Mouse (Mus musculus) olfactory bulb, adult 2 months (tissue): Measurements from ENCODE around the gene Hecw2.

Source experiments
- CTCF ChIP-seq: fragments of 200-500 bp; IDR thresholded peaks from 2 replicates; pipeline ENCODE4 v1.5.1; 2012; ENCODE audit warnings: low read depth, mild to moderate bottlenecking, low read length, moderate library complexity; ENCODE audit not compliant: insufficient read depth
- POLR2A ChIP-seq: fragments of 200-500 bp; IDR thresholded peaks from 2 replicates; pipeline ENCODE4 v1.6.1; 2012; ENCODE audit warnings: mild to moderate bottlenecking, low read depth, low read length, moderate library complexity; ENCODE audit not compliant: insufficient read depth

DNA sequence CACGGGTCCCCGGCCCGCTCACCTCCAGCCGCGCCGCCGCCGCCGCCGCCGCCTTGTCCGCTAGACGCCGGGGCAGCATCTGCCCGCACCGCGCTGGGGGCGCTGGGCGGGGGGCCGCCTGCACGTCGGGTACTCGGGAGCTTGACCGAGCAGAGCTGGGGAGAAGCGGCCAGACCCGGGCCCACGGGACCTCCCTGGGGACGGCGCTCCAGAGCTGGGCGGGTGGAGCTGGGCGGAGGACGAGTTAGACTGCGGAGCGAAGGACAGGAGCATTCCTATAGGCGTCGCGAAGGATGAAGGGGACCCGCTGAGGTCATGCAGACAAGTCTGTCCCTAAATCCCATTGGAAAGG, at the start of gene Hecw2:
- TF ChIP-seq CTCF: no peak
- TF ChIP-seq POLR2A: peak; percentile 28; the same call in 1 of the 2 replicates
